Mouse (Mus musculus): ENCODE measurements at regions not wholly inside any gene's neighbourhood (a gene's known extent, or its start where the extent isn't known, plus 50 kb on each side); places are given as distances from the start of the nearest gene placed in this dataset.

DNA sequence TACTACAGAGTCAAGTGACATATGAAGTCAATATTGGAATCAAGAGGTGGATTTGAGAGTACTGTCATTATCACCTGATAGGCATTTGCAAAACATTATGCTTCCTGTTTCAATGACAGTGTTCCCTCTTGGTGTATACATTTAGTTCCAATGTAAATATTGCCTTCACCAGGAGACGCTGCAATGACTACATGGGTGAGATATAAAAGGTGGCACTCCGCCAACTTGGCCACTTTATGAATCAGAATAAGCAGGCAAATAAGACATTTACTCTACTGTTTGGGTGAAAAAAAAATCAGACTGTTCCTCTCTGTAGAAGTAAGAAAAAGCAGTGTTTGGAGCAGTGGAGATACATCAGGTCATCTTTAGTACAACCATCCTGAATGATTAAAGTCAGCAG lies 215.9 kb downstream of the Pros1 start:
- Histone ChIP-seq H3K27ac (ENCODE audit: low read depth) (no peak overlapping the region), H3K4me2 (ENCODE audit: low read depth, low read length) (no peak overlapping the region), H3K9me3 (replicated peaks; ENCODE audit: control insufficient read depth, low read length) (no peaks in the 10 kb centered on the region), H3K9ac (replicated peaks; ENCODE audit: low read depth, low read length) (no peak overlapping the region), H3K27me3 (ENCODE audit: control insufficient read depth, insufficient read depth, low read length) (no peaks in the 10 kb centered on the region), H3K4me1 (ENCODE audit: control insufficient read depth, insufficient read depth) (no peaks in the 10 kb centered on the region), H3K36me3 (replicated peaks; ENCODE audit: control insufficient read depth, insufficient read depth, low read length) (no peaks in the 10 kb centered on the region), H3K4me3 (ENCODE audit: low read depth, low read length) (no peak overlapping the region)
- 57% methylated on average over 2 of the region's 2 CpGs for WGBS
- DNase-seq (ENCODE audit: low spot score): no peak
- no peak for TF ChIP-seq CTCF (IDR thresholded peaks at IDR 0.05; ENCODE audit: low read depth)
- ATAC-seq (ENCODE audit: insufficient read depth, low read depth): no peak

DNA sequence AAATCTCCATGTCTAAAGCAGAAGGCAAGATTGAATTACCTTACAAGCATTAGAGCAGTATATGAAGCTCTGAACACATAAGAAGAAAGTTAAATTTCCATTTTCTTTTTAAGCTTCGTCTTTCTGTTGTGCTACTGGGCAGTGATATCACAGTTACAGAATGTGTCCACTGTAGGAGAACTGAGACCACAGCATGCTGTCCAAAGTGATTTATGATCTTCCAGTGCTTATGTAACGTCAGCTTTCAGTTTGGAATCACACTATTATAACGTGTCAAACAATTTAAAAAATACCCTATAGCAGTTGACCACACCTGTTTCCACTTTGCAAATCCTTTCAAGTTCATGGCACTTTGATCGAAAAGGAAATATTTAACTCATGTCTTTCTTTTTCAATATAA lies 221.7 kb downstream of the Pros1 start:
- no peaks in the 10 kb centered on the region for H3K4me1 ChIP-seq (ENCODE audit: control insufficient read depth, insufficient read depth)
- H3K4me2 ChIP-seq (ENCODE audit: low read depth, low read length): no peak overlapping the region
- H3K9me3 ChIP-seq (replicated peaks; ENCODE audit: control insufficient read depth, low read length): no peaks in the 10 kb centered on the region
- WGBS: 74% methylated on average over 4 of the region's 4 CpGs
- H3K27me3 ChIP-seq (ENCODE audit: control insufficient read depth, insufficient read depth, low read length): no peaks in the 10 kb centered on the region
- ATAC-seq (ENCODE audit: insufficient read depth, low read depth) (no peak), DNase-seq (ENCODE audit: low spot score) (no peak)
- H3K4me3 ChIP-seq (ENCODE audit: low read depth, low read length): no peak overlapping the region
- no peaks in the 10 kb centered on the region for H3K36me3 ChIP-seq (replicated peaks; ENCODE audit: control insufficient read depth, insufficient read depth, low read length)
- no peak for TF ChIP-seq CTCF (IDR thresholded peaks at IDR 0.05; ENCODE audit: low read depth)
- no peak for TF ChIP-seq EP300 (IDR thresholded peaks at IDR 0.05; ENCODE audit: low read depth)
- H3K27ac ChIP-seq (ENCODE audit: low read depth): no peak overlapping the region
- no peak overlapping the region for H3K9ac ChIP-seq (replicated peaks; ENCODE audit: low read depth, low read length)

DNA sequence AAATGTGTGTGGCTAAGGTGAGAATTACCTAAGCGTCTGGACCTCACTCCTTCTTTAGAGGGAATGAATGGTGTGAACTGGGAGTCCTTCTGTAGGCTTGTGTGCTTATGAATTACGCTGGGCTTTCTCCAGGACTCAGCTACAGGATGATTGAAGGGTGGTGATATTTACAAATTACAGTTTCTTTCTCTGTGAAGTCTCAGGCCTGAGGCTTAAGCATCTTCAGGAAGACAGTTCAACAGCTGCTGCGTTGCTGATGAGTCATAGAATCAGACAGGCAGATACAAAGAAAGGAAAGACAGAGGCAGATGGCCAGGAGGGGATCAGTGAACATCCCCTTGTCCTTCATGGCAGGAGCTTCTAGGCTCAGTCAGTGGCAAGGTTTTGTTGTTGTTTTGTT lies 227.3 kb downstream of the Pros1 start:
- no peak for ATAC-seq (ENCODE audit: insufficient read depth, low read depth)
- no peak overlapping the region for H3K9ac ChIP-seq (replicated peaks; ENCODE audit: low read depth, low read length)
- 57% methylated on average over 3 of the region's 3 CpGs for WGBS
- no peak overlapping the region for H3K27ac ChIP-seq (ENCODE audit: low read depth)
- peaks cover 1% of the 10 kb centered on the region for H3K4me1 ChIP-seq (ENCODE audit: control insufficient read depth, insufficient read depth)
- H3K27me3 ChIP-seq (ENCODE audit: control insufficient read depth, insufficient read depth, low read length): no peaks in the 10 kb centered on the region
- no peak for DNase-seq (ENCODE audit: low spot score)
- H3K36me3 ChIP-seq (replicated peaks; ENCODE audit: control insufficient read depth, insufficient read depth, low read length): no peaks in the 10 kb centered on the region
- no peaks in the 10 kb centered on the region for H3K9me3 ChIP-seq (replicated peaks; ENCODE audit: control insufficient read depth, low read length)
- H3K4me3 ChIP-seq (ENCODE audit: low read depth, low read length): no peak overlapping the region
- TF ChIP-seq EP300 (IDR thresholded peaks at IDR 0.05; ENCODE audit: low read depth) (no peak), CTCF (IDR thresholded peaks at IDR 0.05; ENCODE audit: low read depth) (no peak)
- H3K4me2 ChIP-seq (ENCODE audit: low read depth, low read length): no peak overlapping the region

DNA sequence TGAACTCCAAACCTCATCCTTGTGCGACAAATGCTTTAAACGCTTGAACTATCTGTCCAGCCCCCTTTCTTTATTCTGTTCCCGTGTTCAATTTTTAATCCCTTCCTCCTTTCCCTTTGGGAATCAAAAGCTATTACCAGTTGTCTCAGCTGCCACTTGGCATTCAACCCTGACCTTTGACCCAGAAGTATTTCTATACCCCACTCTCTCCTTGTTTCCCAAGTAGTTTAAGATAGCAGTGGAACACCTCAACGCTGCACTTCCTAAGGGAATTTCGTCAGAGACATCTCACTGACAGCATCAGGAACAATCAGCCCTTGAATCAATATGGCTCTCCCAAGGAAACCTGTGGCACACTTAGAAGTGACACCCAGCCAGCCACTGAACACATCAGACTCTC lies 229.1 kb downstream of the Pros1 start:
- no peak overlapping the region for H3K4me3 ChIP-seq (ENCODE audit: low read depth, low read length)
- H3K36me3 ChIP-seq (replicated peaks; ENCODE audit: control insufficient read depth, insufficient read depth, low read length): no peaks in the 10 kb centered on the region
- peaks cover 7% of the 10 kb centered on the region for H3K4me1 ChIP-seq (ENCODE audit: control insufficient read depth, insufficient read depth)
- H3K9me3 ChIP-seq (replicated peaks; ENCODE audit: control insufficient read depth, low read length): no peaks in the 10 kb centered on the region
- ATAC-seq (ENCODE audit: insufficient read depth, low read depth) (no peak), DNase-seq (ENCODE audit: low spot score) (no peak)
- H3K4me2 ChIP-seq (ENCODE audit: low read depth, low read length): no peak overlapping the region
- no peak overlapping the region for H3K27ac ChIP-seq (ENCODE audit: low read depth)
- no peaks in the 10 kb centered on the region for H3K27me3 ChIP-seq (ENCODE audit: control insufficient read depth, insufficient read depth, low read length)
- 63% methylated on average over 5 of the region's 5 CpGs for WGBS
- no peak for TF ChIP-seq CTCF (IDR thresholded peaks at IDR 0.05; ENCODE audit: low read depth)
- TF ChIP-seq EP300 (IDR thresholded peaks at IDR 0.05; ENCODE audit: low read depth): no peak
- H3K9ac ChIP-seq (replicated peaks; ENCODE audit: low read depth, low read length): no peak overlapping the region

DNA sequence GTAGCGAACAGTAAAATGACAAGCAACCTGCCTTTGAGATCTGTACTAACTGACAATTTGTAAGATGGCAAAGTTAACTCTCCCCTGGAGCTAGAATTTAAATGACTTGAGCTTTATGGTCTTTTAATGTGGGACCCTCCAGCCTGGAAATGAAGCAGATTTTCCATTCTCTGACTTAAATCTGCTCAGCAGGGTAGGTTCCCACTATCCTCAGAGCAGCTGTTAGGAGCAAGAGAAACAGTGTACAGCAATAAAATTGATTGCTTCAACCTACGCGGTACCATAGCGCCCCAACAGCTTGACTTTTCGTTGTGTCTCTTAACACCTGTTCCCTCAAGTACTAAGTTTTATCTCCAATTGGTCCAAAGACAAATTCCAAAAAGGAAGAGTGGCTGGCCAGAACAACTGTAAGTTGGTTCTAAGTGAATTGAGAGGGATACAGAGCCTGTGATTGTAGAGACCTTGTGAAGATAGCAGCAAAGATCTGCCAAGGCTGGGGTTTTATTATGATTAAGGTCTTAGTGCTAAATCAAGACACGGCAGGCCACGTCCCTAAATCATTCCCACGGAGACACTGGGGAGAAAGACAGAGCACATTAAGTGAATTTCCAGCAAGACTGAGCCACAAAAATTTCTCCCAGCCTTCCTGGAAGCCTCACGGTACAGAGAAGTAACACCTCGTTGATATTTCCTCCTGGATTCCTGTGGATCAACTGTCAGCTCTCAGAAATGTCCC lies 230.1 kb downstream of the Pros1 start:
- WGBS: 68% methylated on average over 10 of the region's 10 CpGs
- ATAC-seq (ENCODE audit: insufficient read depth, low read depth): no peak
- DNase-seq (ENCODE audit: low spot score): no peak
- Histone ChIP-seq H3K4me1 (ENCODE audit: control insufficient read depth, insufficient read depth) (peaks cover 7% of the 10 kb centered on the region), H3K9me3 (replicated peaks; ENCODE audit: control insufficient read depth, low read length) (no peaks in the 10 kb centered on the region), H3K4me3 (ENCODE audit: low read depth, low read length) (no peak overlapping the region), H3K36me3 (replicated peaks; ENCODE audit: control insufficient read depth, insufficient read depth, low read length) (no peaks in the 10 kb centered on the region), H3K4me2 (ENCODE audit: low read depth, low read length) (no peak overlapping the region), H3K9ac (replicated peaks; ENCODE audit: low read depth, low read length) (no peak overlapping the region), H3K27ac (ENCODE audit: low read depth) (no peak overlapping the region), H3K27me3 (ENCODE audit: control insufficient read depth, insufficient read depth, low read length) (no peaks in the 10 kb centered on the region)
- TF ChIP-seq EP300 (IDR thresholded peaks at IDR 0.05; ENCODE audit: low read depth): no peak
- TF ChIP-seq CTCF (IDR thresholded peaks at IDR 0.05; ENCODE audit: low read depth): no peak
